Mouse (Mus musculus): ENCODE results near the gene Tada1.

DNA sequence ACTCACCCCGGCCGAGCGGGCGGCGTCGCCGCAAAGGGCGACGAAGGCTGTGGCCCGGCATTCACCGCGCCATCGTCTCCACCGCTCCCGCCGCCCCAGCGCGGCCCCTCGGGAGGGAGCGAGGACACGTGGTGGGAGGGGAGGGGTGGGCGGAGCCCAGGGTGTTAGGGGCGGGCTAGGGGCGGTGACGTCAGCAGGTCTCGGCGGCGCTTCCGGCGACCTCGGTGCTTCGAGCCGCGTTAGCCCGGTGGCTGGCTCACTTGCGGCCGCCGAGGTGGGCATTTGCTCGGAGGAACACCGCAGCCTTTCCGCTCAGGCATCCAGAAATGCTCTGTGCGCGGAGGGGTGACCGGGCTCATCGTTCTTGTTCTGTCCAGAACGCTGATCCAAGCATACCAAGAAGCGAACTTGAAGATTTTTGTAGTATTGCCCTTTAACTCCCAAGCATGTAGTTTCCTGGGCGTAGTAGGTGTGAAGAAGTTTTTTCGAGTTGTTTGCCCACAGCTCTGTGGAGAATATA, 30.9 kb downstream of the Tada1 start, which contains the start of gene Pogk:
- no peak for TF ChIP-seq CTCF (IDR thresholded peaks at IDR 0.05; ENCODE audit: insufficient read depth, low read depth, low read length)
- TF ChIP-seq POLR2A (IDR thresholded peaks at IDR 0.05; ENCODE audit: insufficient read depth, low read depth, low read length), result peak; percentile 85

Data from olfactory bulb, adult 2 months (tissue).